Mouse (Mus musculus) liver, postnatal 0 days (tissue): ENCODE measurements at regions not wholly inside any gene's neighbourhood (a gene's known extent, or its start where the extent isn't known, plus 50 kb on each side); places are given as distances from the start of the nearest gene placed in this dataset.
"Not testable (repeated sequence)": the region's sequence is repeated elsewhere in the genome, so short reads cannot be mapped to it uniquely, and the experiment has no call there.

Experiments
- ATAC-seq: fragments of 200-750 bp; cut with Nextera tagmentation; 2 replicates; pipeline ENCODE4 v1.8.0; 2017; ENCODE audit warnings: mild to moderate bottlenecking, moderate library complexity
- DNase-seq: peaks from one replicate; pipeline ENCODE4 v3.0.0-alpha.2; 2016
- H3K27ac ChIP-seq: fragments of 300-500 bp; sonication (generic); 2 replicates; pipeline ENCODE4 v1.5.1; 2014; ENCODE audit warnings: antibody characterized with exemption, moderate library complexity, mild to moderate bottlenecking, low read depth
- H3K27me3 ChIP-seq: fragments of 300-500 bp; sonication (generic); 2 replicates; pipeline ENCODE4 v1.6.1; 2014; ENCODE audit warnings: low read length, control low read depth, mixed read lengths; ENCODE audit not compliant: insufficient read depth
- H3K36me3 ChIP-seq: fragments of 300-500 bp; sonication (generic); replicated peaks from 2 replicates; pipeline ENCODE4 v1.6.1; 2014; ENCODE audit warnings: mild to moderate bottlenecking, control low read depth, low read length, moderate library complexity, mixed read lengths; ENCODE audit not compliant: insufficient read depth
- H3K4me1 ChIP-seq: fragments of 300-500 bp; sonication (generic); 2 replicates; pipeline ENCODE4 v1.6.1; 2014; ENCODE audit warnings: antibody characterized with exemption, mild to moderate bottlenecking, control low read depth; ENCODE audit not compliant: insufficient read depth
- H3K4me2 ChIP-seq: fragments of 300-500 bp; sonication (generic); 2 replicates; pipeline ENCODE4 v1.6.1; 2014; ENCODE audit warnings: low read depth, mild to moderate bottlenecking, low read length, moderate library complexity, mixed read lengths
- H3K4me3 ChIP-seq: fragments of 300-500 bp; sonication (generic); 2 replicates; pipeline ENCODE4 v1.5.1; 2014; ENCODE audit warnings: low read depth, low read length
- H3K9ac ChIP-seq: fragments of 300-500 bp; sonication (generic); replicated peaks from 2 replicates; pipeline ENCODE4 v1.6.1; 2014; ENCODE audit warnings: mild to moderate bottlenecking, moderate library complexity
- H3K9me3 ChIP-seq: fragments of 300-500 bp; sonication (generic); 2 replicates; pipeline ENCODE4 v1.6.1; 2016; ENCODE audit warnings: mild to moderate bottlenecking, control low read depth, low read length, mixed read lengths
- CTCF ChIP-seq: sonication (generic); IDR thresholded peaks from 2 replicates; pipeline ENCODE4 v1.5.1; 2016; ENCODE audit warnings: antibody characterized with exemption, low read depth
- EP300 ChIP-seq: IDR thresholded peaks from 2 replicates; pipeline ENCODE4 v1.6.1; 2016; ENCODE audit warnings: antibody characterized with exemption, low read depth, mild to moderate bottlenecking
- WGBS: fragments of 180-500 bp; shearing (Covaris S2); extraction: QIAGEN DNeasy Blood & Tissue Kit; methylation state at CpG from one replicate; pipeline ENCODE4 v1.1.7; 2014; ENCODE audit not compliant: insufficient replicate concordance; 5-methylcytosine and 5-hydroxymethylcytosine counted together

DNA sequence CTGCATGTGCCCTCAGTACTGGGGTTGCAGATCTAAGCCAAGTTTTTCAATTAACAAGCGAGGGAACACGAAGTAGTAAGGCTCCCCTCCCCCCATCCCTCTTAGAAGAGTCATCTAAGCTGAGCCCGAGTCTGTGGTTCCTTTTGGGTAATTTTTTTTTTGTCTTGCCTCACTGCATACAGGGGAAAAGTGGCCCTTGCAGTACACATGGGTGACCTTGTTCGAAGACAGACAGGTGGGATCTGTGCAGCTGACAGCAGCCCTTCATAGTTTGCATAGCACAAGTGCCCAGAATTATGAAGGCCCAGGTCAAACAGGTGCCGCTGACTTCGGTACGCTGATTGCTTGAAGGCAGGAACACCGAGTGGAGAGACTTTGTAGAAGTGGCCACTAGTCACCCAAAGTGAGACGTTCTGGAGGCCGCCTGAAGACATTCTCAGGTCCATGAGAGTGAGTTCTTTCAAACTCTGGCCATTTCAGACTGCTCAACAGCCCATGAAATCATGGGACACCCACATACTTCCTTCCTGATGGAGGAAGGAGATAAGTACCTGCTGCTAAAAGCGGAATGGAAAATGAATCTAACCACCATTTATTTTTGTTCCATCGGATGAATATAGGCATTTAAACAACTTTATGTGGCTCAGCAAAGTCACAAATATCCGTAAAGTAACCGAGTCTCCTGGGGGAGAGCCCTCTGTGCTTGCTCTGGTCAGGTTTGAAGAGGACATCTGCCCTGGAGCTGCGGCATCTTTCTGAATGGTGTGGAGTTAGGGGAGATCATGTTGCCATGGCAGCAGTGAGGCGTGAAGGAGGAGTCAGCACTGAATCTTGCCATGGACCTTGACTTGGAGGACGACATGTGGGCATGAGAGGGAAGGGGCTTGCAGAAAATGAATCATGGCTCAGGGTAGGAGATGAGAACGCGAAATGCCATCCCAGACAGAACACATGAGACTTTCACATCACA, 79.8 kb upstream of the Rpl34 start:
- H3K4me2 ChIP-seq = no peak overlapping the region
- H3K9me3 ChIP-seq = no peaks in the 10 kb centered on the region
- WGBS = 39% methylated on average over 19 of the region's 19 CpGs
- no peak overlapping the region for H3K4me3 ChIP-seq
- H3K9ac ChIP-seq = no peak overlapping the region
- no peak for DNase-seq
- H3K27me3 ChIP-seq = no peaks in the 10 kb centered on the region
- TF ChIP-seq EP300 (no peak), CTCF (no peak)
- no peaks in the 10 kb centered on the region for H3K36me3 ChIP-seq
- no peak overlapping the region for H3K27ac ChIP-seq
- H3K4me1 ChIP-seq = no peaks in the 10 kb centered on the region
- ATAC-seq = no peak

DNA sequence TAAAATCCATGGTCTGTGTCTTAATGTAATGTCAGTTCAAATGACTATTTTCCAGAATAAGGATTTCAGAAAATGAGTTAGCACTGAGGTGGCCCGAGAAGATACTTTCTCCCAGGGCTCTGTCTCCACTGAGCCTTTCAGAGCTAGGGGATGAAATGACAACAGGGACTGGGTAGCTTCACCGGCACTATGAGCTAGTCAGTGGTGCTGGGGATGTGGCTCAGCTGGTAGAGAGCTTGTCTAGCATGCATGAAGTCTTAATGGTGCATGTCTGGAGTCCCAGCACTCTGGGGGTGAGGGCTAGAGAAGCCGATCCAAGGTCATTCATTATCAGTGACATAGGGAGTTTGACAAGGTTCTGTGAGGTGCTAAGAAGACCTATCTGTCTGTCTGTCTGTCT, 75.1 kb upstream of the Rpl34 start:
- no peak for DNase-seq
- WGBS = 75% methylated on average over 3 of the region's 3 CpGs
- Histone ChIP-seq H3K36me3 (no peaks in the 10 kb centered on the region), H3K9ac (no peak overlapping the region), H3K27me3 (no peaks in the 10 kb centered on the region), H3K4me1 (no peaks in the 10 kb centered on the region), H3K9me3 (no peaks in the 10 kb centered on the region), H3K27ac (no peak overlapping the region), H3K4me3 (no peak overlapping the region), H3K4me2 (no peak overlapping the region)
- ATAC-seq = no peak
- TF ChIP-seq EP300 (no peak), CTCF (no peak)

DNA sequence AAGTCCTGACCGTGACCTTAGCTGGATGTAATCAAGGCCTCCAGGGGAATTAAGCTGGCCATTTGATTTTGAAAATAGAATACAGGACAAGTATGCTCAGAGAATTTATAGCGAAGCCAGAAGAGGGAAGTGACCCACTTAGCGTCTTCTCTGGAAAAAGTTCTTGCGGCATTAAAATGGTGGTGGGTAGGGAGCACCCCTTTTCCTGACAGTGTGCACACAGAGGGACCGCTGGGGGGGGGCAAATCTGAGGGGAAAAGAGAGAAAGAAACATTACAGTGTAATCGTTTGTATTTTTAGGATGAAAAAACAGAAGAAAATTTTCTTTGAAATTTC, 74.1 kb upstream of the Rpl34 start:
- Histone ChIP-seq H3K9me3 (no peaks in the 10 kb centered on the region), H3K27ac (no peak overlapping the region), H3K4me3 (no peak overlapping the region), H3K36me3 (no peaks in the 10 kb centered on the region), H3K4me2 (0 out of 2 replicates have a peak overlapping the region, but pooled peaks have one; percentile 22), H3K27me3 (no peaks in the 10 kb centered on the region), H3K4me1 (no peaks in the 10 kb centered on the region), H3K9ac (no peak overlapping the region)
- DNase-seq (no peak), ATAC-seq (no peak)
- TF ChIP-seq CTCF (no peak), EP300 (no peak)
- 36% methylated on average over 6 of the region's 6 CpGs for WGBS

DNA sequence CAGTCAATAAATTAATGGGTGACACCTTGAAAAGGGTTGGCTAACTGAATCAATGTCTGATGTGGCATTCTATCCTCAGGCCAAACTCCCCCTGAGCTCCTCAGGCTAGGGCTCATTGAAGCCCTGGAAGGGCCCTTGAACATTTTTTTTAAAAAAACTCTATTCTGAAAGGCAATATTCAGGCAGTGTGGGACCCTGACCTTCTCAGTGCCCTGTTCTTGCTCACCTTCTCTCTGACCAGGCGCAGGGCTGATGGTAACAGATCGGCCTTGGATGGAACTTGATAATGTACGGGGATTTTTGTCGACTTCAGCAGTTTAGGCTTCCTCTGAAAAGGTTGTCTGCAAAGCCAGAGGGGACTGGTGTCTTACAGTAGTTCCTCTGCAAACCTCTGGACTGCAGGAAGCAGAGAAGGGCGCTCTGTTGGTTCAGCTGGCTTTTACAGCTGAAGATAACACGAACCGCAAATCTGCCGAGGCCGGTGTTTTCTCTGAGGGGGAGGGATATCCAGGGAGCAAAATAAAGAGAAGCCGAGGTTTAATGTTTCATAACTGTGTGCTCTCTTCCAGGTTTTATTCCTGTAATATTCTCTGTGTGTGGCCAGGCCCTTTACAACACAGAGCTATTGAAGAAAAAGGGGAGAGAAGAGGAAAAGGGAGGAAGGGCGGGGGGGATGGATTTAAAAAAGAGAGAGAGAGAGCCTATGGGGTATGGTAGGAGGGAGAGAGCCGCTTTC, 73.6 kb upstream of the Rpl34 start:
- no peaks in the 10 kb centered on the region for H3K27me3 ChIP-seq
- H3K9me3 ChIP-seq = no peaks in the 10 kb centered on the region
- no peak overlapping the region for H3K4me3 ChIP-seq
- no peaks in the 10 kb centered on the region for H3K4me1 ChIP-seq
- H3K4me2 ChIP-seq = 0 out of 2 replicates have a peak overlapping the region, but pooled peaks have one; percentile 22
- WGBS = 16% methylated on average over 12 of the region's 12 CpGs
- DNase-seq (no peak), ATAC-seq (no peak)
- H3K27ac ChIP-seq = no peak overlapping the region
- TF ChIP-seq EP300 (no peak), CTCF (no peak)
- H3K36me3 ChIP-seq = no peaks in the 10 kb centered on the region
- H3K9ac ChIP-seq = no peak overlapping the region

DNA sequence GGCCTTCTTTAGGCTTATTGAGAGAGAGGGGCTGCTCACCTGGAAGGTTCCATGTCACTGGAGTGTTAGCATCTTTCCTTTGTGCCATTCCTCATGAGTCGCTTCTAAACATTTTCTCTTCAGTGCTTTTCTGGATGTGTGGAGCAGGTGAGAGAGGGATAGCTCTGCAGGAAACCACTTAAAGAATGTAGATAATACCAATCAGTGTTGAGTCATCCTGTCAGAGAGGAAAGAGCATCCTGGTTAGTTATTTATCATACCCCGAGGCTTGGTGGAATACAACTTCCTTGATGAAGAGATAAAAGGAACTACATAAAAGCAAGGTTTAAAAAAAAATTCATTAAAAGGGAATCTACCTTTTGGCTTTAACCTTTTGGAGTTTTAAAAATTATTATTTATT, 69.8 kb upstream of the Rpl34 start:
- ATAC-seq = no peak
- no peak overlapping the region for H3K9ac ChIP-seq
- TF ChIP-seq CTCF (no peak), EP300 (no peak)

DNA sequence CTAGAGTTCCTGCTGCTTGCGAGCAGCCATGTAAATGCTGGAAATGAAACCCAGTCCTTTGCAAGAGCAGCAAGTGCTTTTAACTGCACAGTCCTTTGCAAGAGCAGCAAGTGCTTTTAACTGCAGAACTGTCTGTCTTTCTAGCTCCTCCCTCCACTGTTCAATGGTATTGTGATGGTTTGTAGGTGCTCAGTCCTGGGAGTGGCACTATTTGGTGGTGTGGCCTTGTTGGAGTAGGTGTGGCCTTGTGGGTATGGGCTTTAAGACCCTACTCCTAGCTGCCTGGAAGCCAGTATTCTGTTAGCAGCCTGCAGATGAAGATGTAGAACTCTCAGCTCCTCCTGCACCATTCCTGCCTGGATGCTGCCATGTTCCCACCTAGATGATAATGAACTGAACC, 67.8 kb upstream of the Rpl34 start:
- not testable (repeated sequence) for H3K9ac ChIP-seq

More for the DNA sequence above, 69.8 kb upstream of the Rpl34 start:
- WGBS = 51% methylated on average over 2 of the region's 2 CpGs
- Histone ChIP-seq H3K27ac (no peak overlapping the region), H3K4me1 (no peaks in the 10 kb centered on the region; the same call in 1 of the 2 replicates), H3K4me3 (no peak overlapping the region), H3K4me2 (no peak overlapping the region), H3K27me3 (no peaks in the 10 kb centered on the region), H3K9me3 (no peaks in the 10 kb centered on the region), H3K36me3 (no peaks in the 10 kb centered on the region)
- DNase-seq = no peak

More for the DNA sequence above, 67.8 kb upstream of the Rpl34 start:
- H3K4me2 ChIP-seq, H3K27ac ChIP-seq, H3K4me3 ChIP-seq, ATAC-seq, H3K9me3 ChIP-seq, DNase-seq, H3K27me3 ChIP-seq, H3K36me3 ChIP-seq, H3K4me1 ChIP-seq: not testable (repeated sequence)
- 94% methylated on average over 1 of the region's 1 CpGs for WGBS
